Mouse (Mus musculus) neural tube, embryonic 10.5 days (tissue): ENCODE results near the gene Mknk1.

Source experiments
- DNase-seq: peaks from one replicate; pipeline ENCODE4 v3.0.0-alpha.2; 2017; ENCODE audit warnings: low spot score; ENCODE audit errors: extremely low spot score

Gene Mknk1

DNA sequence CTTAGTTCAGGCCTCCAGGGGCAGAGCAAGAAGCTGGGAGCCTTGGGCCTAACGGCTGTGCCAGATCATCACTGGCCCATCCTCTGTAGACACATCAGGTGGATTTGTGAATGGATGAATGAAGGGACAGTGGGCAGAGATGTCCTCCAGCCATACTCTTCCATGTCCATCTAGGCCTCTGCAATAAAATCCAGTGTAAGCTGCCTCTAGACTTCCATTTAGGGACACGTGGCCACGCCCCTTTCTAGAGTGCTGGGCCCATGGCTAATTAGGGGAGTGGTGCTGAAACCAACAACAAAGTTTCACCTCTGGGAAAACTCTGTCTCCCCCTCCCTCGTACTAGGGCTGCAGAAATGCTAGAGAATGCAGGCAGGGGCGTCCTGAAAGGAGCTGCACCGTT is 51.1 kb downstream of the Mknk1 start:
- no peak for DNase-seq

DNA sequence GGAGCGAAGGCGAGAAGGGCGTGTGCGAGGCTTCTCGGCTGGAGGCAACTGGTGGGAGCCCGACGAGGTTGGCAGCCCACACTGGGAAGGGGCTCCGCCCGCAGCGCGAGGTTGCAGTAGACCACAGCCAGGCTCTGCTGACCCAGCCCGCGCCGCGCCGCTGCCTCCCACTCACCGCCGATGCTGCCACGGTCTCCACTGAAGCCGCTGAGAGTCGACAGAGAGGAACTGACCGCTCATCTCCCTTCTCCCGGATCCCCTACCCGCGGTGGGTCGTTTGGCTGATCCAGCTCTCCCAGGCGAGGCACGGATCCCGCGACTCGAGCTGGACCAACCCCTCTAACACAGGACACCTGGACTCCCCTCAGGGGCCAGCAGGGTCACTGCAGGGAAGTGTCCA is 51.6 kb downstream of the Mknk1 start, which contains the start of gene 6430628N08Rik:
6430628N08Rik (plus strand) TSS at position 113 of the 400 bp plus-strand sequence.
- DNase-seq: peak; percentile 58

DNA sequence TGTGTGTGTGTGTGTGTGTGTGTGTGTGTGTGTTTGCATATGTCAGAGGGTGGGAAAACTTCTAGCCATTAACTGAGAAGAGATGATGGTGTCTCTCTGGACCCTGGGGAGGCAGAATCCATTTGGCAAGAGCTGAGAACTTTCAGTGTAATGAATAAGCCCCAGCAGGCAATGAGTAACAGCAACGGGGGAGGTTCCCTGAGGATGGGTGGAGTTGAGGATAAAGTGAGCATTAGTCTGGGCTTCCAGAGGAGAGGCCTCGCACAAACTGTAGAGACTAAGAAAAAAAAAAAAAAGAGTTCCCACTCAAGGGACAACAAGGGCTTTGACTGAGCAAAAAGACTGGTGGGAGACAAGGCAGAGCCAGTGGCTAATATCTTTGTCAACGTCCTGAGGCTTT is 55.3 kb downstream of the Mknk1 start:
- no peak for DNase-seq

DNA sequence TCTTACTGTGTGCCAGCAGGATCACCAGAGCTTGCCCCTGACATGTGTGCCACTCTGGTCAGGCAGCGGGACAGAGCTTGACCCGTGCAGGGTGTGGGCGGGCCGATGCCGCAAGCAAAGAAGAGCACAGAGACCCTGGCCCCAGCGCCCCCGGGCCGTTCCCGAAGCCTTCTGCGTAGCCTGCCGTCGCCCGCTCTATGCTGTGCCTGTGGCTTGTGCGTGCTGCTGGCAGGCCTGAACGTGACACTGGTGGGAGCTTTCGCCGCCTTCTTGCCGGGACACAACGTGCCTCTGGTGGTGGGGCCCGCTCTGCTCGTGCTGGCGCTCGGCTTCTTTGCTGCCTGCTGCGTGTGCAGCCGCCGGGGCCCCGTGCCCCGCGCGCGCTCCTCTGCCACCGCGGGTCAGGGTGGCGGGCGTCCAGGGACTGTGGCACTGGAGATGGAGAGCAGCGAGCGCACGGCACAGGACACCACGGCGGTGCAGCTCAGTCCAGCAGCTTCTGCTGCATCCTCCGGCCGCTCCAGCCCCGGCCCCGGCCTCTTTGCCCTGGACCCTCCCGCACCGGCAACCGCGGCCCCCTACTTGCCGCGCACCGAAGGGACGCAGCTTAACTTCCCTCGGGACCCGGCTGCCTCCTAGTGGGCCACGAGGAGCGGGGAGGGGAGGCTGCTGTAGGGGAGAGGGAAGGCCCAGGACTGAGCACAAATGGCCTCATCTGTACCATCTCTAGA is 59.1 kb downstream of the Mknk1 start:
- DNase-seq: peak; percentile 70

DNA sequence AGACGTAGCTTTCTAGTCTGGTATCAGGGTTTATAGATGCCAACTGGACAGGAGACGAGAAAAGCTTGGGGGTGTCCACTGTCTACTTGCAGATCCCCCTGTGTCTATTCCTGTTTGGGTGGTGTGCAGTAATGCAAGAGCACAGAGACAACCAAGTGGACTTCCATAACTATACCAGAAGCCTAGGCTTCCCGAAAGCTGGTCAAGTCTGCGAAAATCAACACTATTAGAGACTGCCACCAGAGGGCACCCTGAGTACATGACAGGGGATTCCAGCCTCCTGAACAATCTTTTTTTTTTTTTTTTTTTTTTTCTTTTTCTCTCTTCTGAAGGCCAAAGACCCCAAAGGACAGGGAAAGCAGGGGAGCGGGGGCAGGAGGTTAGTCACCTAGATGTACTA is 63.8 kb downstream of the Mknk1 start:
- DNase-seq: peak; percentile 77

DNA sequence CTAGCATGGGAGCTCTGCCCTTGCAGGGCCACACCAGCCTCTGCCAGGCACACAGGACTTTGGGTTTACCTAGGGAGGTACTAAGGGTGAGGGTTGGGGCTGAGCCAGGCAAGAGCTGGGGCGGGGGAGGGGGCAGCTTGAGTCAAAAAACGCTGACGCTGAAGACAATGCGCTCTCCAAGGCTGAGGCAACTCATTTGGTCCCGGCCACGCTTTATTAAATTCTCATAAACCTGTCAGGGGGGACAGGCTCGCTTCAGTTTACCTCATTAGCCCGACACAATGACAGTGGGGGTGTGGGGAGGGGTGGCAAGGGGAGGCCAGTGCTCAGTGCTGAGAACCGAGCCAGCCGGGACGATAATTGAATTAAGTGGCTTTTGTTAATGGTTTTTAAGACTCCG is 65.4 kb downstream of the Mknk1 start:
- peak; percentile 21 for DNase-seq

DNA sequence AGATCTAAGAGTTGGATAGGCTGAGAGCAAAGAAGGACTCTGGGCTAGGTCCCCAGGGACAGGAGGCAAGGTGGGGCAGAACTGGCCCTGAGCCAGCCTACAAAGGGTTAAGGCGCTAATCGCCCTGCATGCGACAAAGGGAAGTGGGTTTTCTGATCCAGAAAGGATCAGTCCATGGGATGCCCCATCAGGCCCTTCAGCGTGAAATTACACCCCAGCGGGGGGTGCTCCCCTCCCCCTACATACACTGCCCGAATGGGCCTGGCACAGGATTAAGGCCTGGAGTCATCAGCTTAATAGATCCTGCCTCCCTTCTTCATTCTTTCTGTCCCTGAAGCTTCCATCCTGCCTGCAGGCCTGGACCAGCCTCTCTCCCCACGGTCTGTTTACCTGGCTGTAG is 66.7 kb downstream of the Mknk1 start:
- DNase-seq: peak; percentile 17

DNA sequence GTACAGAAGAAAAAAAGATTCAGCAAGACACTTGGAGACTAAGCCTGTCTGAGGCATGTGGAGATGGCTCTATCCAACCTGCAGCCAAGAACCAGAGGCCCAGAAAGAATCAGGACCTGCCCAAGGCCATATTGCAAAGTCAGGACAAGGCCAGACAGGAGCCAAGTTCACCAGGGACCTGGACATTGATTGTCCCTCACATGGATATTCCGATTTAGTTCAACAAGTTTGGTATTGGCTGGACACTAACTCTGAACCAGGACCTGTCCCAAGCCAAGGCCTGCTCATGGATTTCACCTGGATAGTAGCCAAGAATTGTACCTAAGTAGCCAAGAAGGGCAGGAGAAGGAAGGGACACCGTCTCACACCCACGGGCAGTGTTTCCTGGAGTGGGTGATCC is 67.8 kb downstream of the Mknk1 start:
- no peak for DNase-seq

DNA sequence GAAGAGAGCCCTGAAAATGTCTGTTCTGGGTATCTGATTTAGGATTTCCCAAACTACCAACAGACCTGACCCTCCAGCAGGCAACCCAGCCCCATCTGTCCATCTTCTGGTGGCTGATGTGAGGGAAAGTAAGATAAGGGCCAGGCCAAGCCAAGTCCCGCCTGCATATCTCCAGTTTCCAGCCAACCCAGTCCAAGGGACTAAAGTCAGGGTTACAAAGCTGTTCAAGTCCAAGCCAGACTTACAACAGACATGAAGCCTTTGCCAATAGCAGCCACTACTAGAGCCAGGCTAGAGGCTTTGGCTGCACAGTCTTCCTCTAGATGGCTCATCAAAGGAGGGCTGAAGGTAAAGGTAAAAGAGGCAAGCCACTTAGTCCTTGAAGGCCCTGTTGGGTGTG is 69.0 kb downstream of the Mknk1 start:
- DNase-seq: no peak

DNA sequence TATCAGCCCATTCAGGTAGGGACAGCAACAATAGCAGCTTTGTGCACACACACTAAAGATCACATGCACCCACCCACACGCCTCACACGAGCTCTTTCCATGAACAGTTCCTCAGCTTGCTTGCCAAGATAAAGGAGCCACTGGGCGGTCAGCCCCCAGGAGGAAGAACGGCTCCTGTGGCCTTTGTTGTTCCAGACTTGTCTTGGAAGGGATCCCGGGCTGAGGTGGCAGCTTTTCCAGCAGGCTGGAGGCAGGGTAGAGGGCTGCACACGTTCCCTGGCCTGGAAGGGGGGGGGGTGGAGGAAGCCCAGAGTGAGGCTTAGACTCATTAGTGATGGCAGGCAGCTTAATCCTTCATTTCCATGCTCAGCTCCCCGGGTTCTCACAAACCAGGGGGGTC is 69.6 kb downstream of the Mknk1 start:
- no peak for DNase-seq

DNA sequence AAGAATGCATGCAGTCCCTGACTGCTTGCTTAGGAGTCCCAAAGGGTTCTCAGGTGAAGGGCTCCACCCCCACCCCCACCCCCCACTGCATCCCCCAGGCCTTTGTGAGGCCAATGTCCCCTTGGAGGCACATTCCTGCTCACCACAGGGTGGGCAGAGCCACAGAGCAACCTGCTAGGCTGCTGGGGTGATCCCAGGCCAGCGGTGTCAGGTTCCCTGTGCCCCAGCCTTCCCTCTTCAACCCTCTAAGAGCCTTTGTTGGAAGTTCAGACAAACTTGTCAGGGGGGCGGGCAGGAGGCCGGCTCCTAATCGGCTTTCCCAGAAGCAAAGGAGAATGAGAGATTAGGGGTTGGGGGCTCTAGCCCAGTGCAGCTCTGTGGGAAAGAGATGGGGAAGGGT is 72.6 kb downstream of the Mknk1 start:
- DNase-seq: no peak

DNA sequence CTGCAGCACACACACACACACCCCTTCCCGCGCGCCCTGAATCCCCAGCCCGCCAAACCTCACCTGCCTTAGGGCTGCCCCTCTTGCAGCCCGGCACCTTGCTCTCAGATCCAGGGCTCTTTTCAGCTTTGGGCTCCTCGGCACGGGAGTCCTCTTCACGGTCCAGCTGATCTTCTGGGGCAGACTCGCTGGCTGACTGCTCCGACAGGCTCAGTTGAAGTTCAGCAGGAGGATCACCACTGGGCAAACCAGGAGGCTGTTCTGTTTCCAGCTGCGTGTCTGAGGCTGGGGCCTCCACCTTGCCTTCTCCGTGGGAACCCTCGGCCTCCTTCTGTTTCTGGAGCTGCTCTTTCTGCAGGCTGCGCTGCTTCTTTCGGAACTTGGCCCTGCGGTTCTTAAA is 80.9 kb downstream of the Mknk1 start:
- DNase-seq: no peak

DNA sequence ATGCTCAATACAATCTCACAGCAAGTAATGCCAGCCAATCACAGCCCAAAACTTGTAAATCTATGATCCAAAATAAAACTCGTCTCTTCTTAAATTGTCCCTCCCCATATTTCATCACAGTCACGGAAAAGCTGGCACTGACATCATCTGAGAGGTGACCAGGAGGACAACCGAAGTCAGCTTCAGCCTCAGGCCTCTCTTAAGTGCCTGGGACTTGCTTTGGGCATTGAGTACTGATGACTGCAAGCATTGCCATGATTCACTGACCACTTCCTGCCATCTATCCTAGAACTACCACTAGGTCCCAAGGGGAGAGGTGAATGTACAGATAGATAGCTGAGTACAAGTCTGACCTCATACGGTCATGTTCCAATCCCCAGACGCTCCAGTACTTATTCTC is 83.7 kb downstream of the Mknk1 start:
- DNase-seq: no peak

DNA sequence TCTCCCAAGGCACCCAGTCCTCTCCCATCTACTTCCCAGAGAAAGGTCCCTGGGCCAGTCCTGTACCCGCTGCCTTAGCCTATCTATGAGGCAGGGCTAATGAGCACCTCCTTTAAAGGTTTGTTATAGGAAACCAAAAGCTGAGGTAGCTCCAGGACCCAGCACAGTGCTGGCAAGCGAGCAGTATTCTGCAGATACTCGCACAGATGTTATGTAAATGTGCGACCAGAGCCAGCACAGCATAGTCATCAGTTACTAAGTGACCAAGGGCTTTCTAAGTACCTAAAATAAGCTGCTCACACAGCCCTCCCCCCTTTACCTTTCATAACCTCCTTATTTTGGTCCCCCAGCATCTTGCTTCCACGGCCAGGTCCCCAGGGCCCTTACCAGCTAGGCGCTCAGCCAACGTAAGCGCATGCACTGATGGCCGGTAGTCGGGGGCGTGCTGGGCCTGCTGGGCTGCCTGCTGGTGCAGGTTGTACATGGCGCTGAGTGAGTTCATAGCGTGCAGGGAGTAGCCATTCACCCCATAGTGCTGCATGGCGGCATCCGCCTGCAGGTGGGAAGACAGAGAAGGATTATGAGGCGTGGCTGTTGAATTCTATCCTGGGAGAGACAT is 84.4 kb downstream of the Mknk1 start:
- no peak for DNase-seq

DNA sequence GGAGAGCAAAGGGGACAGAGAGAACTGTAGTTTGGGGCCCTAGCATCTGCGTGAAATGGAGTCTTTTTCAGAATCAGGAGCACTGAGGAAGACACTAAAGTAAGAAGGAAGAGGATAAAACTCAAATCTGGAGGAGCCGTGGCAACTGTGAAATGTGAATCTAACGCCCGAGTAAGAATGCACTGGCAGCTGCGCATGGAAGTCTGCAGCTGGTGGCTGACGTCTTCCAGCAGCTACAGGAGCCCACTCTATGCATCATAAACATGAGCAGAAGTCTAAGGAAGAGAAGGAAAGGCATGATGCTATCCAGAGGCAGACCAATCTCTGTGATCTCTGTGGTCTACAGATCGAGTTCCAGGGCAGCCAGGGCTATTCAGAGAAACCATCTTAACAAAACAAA is 88.6 kb downstream of the Mknk1 start:
- no peak for DNase-seq
